Mouse (Mus musculus) ES-CJ7 (cell line): ENCODE results near the gene Adam17.

Experiments used
- DNase-seq: peaks from one replicate; pipeline ENCODE4 v3.0.0; 2011; ENCODE audit warnings: low read depth, low spot score

Gene Adam17

GRCm38 (mm10) chr12:21353681-21354080 is 19.8 kb downstream of the Adam17 start:
- DNase-seq = no peak

- DNase-seq = peak; percentile 31
Observed at GRCm38 (mm10) chr12:21350113-21350876, 23.1 kb downstream of the Adam17 start.

GRCm38 (mm10) chr12:21346972-21347371 is 26.5 kb downstream of the Adam17 start:
- DNase-seq = no peak

- no peak for DNase-seq
Observed at GRCm38 (mm10) chr12:21340674-21341073, 32.8 kb downstream of the Adam17 start.

- DNase-seq = no peak
Observed at GRCm38 (mm10) chr12:21337171-21337570, 36.3 kb downstream of the Adam17 start.

- no peak for DNase-seq
Observed at GRCm38 (mm10) chr12:21335869-21336268, 37.6 kb downstream of the Adam17 start.

GRCm38 (mm10) chr12:21333766-21334165 is 39.7 kb downstream of the Adam17 start:
- no peak for DNase-seq

GRCm38 (mm10) chr12:21333021-21333420 is 40.4 kb downstream of the Adam17 start:
- DNase-seq = no peak

- DNase-seq = no peak
Observed at GRCm38 (mm10) chr12:21331711-21332110, 41.7 kb downstream of the Adam17 start.

- DNase-seq = no peak
Observed at GRCm38 (mm10) chr12:21330961-21331576, 42.4 kb downstream of the Adam17 start.

- DNase-seq = no peak
Observed at GRCm38 (mm10) chr12:21329661-21330400, 43.6 kb downstream of the Adam17 start.

GRCm38 (mm10) chr12:21326325-21326724 is 47.1 kb downstream of the Adam17 start:
- no peak for DNase-seq

- no peak for DNase-seq
Observed at GRCm38 (mm10) chr12:21325266-21325665, 48.2 kb downstream of the Adam17 start.

- DNase-seq = no peak
Observed at GRCm38 (mm10) chr12:21324101-21324500, 49.3 kb downstream of the Adam17 start.

- no peak for DNase-seq
Observed at GRCm38 (mm10) chr12:21322856-21323255, 50.6 kb downstream of the Adam17 start.

GRCm38 (mm10) chr12:21322296-21322695 is 51.1 kb downstream of the Adam17 start:
- DNase-seq = no peak

GRCm38 (mm10) chr12:21321170-21321569 is 52.3 kb downstream of the Adam17 start:
- DNase-seq = no peak

- DNase-seq = no peak
Observed at GRCm38 (mm10) chr12:21320317-21320716, 53.1 kb downstream of the Adam17 start.

- DNase-seq = peak; percentile 80
Observed at GRCm38 (mm10) chr12:21318143-21318895, 55.1 kb downstream of the Adam17 start.

- DNase-seq = no peak
Observed at GRCm38 (mm10) chr12:21316869-21317265, 56.6 kb downstream of the Adam17 start.

- DNase-seq = peak; percentile 70
Observed at GRCm38 (mm10) chr12:21315923-21316868, 57.2 kb downstream of the Adam17 start, which contains the start of gene Iah1. Gene Iah1, plus strand, starts transcription at chr12:21316389.
